Mouse (Mus musculus): Measurements from ENCODE around the gene Naa10. TPM values are rescaled to one million over a fixed set of nuclear protein-coding genes. Genes with fewer than 3 reads are reported as not detected.

Naa10 gene
- polyA plus RNA-seq (2012) = 178 and 186 TPM in 2 replicates

GRCm38 (mm10) chrX:73921823-73922549 is at the start of gene Naa10, which contains the start of gene Arhgap4:
Gene Naa10, minus strand, starts transcription at chrX:73921944.
Gene Arhgap4, minus strand, starts transcription at chrX:73921870.

GRCm38 (mm10) chrX:73966248-73967176 is 44.8 kb upstream of the Naa10 start, which contains the start of gene Hcfc1:
Gene Hcfc1, minus strand, starts transcription at chrX:73966357.

GRCm38 (mm10) chrX:73930402-73931062 is 8.8 kb upstream of the Naa10 start, which contains the start of gene Renbp:
Gene Renbp, minus strand, starts transcription at chrX:73930850.

GRCm38 (mm10) chrX:73895719-73896118 is 26.0 kb downstream of the Naa10 start, which contains the start of gene L1cam:
Gene L1cam, minus strand, starts transcription at chrX:73896105.

GRCm38 (mm10) chrX:73891551-73892152 is 30.1 kb downstream of the Naa10 start, which contains the start of gene Avpr2:
Gene Avpr2, plus strand, starts transcription at chrX:73892102.

Other genes starting within 250 kb of the Naa10 start
- gene Slc6a8, start 248.8 kb downstream of the Naa10 start, polyA plus RNA-seq (2012) = 1.2 and 1.5 TPM in 2 replicates
- 24.4 and 24.8 TPM in 2 replicates for gene Bcap31, start 205.8 kb downstream of the Naa10 start, polyA plus RNA-seq (2012)
- 52.2 and 64.9 TPM in 2 replicates for gene Abcd1, start 205.3 kb downstream of the Naa10 start, polyA plus RNA-seq (2012)
- 0.05 and 0.28 TPM in 2 replicates for gene Plxnb3, start 164.9 kb downstream of the Naa10 start, polyA plus RNA-seq (2012)
- 0.09 and 0.21 TPM in 2 replicates for gene Srpk3, start 147.5 kb downstream of the Naa10 start, polyA plus RNA-seq (2012)
- 32.7 and 38.6 TPM in 2 replicates for gene Idh3g, start 135.0 kb downstream of the Naa10 start, polyA plus RNA-seq (2012)
- 25.8 and 39.7 TPM in 2 replicates for gene Ssr4, start 134.9 kb downstream of the Naa10 start, polyA plus RNA-seq (2012)
- gene Pdzd4, start 97.0 kb downstream of the Naa10 start, polyA plus RNA-seq (2012) = 0.97 and 1.5 TPM in 2 replicates
- not detected in 2 replicates for gene Avpr2, start 29.8 kb downstream of the Naa10 start, polyA plus RNA-seq (2012)
- 1.2 and 1.6 TPM in 2 replicates for gene L1cam, start 25.8 kb downstream of the Naa10 start, polyA plus RNA-seq (2012)
- gene Arhgap4, start 74 bp downstream of the Naa10 start, polyA plus RNA-seq (2012) = 31.8 and 39.8 TPM in 2 replicates
- gene Renbp, start 8.9 kb upstream of the Naa10 start, polyA plus RNA-seq (2012) = 44.9 and 57.0 TPM in 2 replicates
- gene Hcfc1, start 44.4 kb upstream of the Naa10 start, polyA plus RNA-seq (2012) = 129 and 154 TPM in 2 replicates
- 427 and 510 TPM in 2 replicates for gene Irak1, start 102.0 kb upstream of the Naa10 start, polyA plus RNA-seq (2012)
- not detected in 2 replicates for gene Opn1mw, start 205.5 kb upstream of the Naa10 start, polyA plus RNA-seq (2012)
- 33.5 and 42.0 TPM in 2 replicates for gene Mecp2, start 213.4 kb upstream of the Naa10 start, polyA plus RNA-seq (2012)
- gene Tex28, start 245.9 kb upstream of the Naa10 start, polyA plus RNA-seq (2012) = not detected in 2 replicates

Measured in megakaryocyte-erythroid progenitor cell, adult 5 weeks (primary cell).